ENCODE assay signal across 11 mouse cellular contexts in genomic region chr2:180099529-180099928, GRCm38 (mm10). TPM values are rescaled to one million over a fixed set of nuclear protein-coding genes. Genes with fewer than 3 reads are reported as not detected.
DNase-seq lines count a peak whose midpoint lies in the region; ATAC-seq lines count a peak whose summit lies in the region.
"Had no signal": no experiment of that assay in that cellular context is flagged by ENCODE, and none has a peak within 500 bp of the region (broad histone marks: within the 10 kb centered on the region; RNA-seq: fewer than 3 reads in every experiment).

No protein-coding gene starts in this region.

- H3K36me3 ChIP-seq in forebrain, embryonic 14.5 days (ENCODE audit: control insufficient read depth, insufficient read depth, low read length), result no peaks in the 10 kb centered on the region
- no peaks in the 10 kb centered on the region for H3K36me3 ChIP-seq in forebrain, embryonic 11.5 days (ENCODE audit: control insufficient read depth, insufficient read depth, low read length)
- H3K36me3 ChIP-seq in neural tube, embryonic 11.5 days (ENCODE audit: control insufficient read depth, insufficient read depth, low read length), result no peaks in the 10 kb centered on the region
- no peaks in the 10 kb centered on the region for H3K36me3 ChIP-seq in midbrain, embryonic 10.5 days

- H3K27me3 ChIP-seq in forebrain, embryonic 14.5 days (replicated peaks; ENCODE audit: control insufficient read depth, insufficient read depth, low read length), result peaks cover 38% of the 10 kb centered on the region
- peaks cover 40% of the 10 kb centered on the region for H3K27me3 ChIP-seq in forebrain, embryonic 11.5 days (ENCODE audit: control insufficient read depth, insufficient read depth, low read length)
- H3K27me3 ChIP-seq in neural tube, embryonic 11.5 days (ENCODE audit: control insufficient read depth, insufficient read depth, low read length), result peaks cover 49% of the 10 kb centered on the region
- peaks cover 89% of the 10 kb centered on the region for H3K27me3 ChIP-seq in midbrain, embryonic 10.5 days (ENCODE audit: low read depth, poor library complexity, severe bottlenecking)

- H3K4me2 ChIP-seq in forebrain, embryonic 14.5 days (ENCODE audit: low read length), result peak overlapping the region; percentile 20; the same call in 1 of the 2 replicates
- no peak overlapping the region for H3K4me2 ChIP-seq in forebrain, embryonic 11.5 days (ENCODE audit: low read depth, low read length, severe bottlenecking)
- H3K4me2 ChIP-seq in neural tube, embryonic 11.5 days (ENCODE audit: low read depth), result no peak overlapping the region; the same call in 1 of the 2 replicates
- H3K4me2 ChIP-seq: lung, embryonic 14.5 days had no signal

- no peak for ATAC-seq in forebrain, embryonic 14.5 days
- no peak for ATAC-seq in forebrain, embryonic 11.5 days (replicated peaks; ENCODE audit: low FRiP score)
- no peak for ATAC-seq in neural tube, embryonic 11.5 days (ENCODE audit: insufficient read depth, low FRiP score, low TSS enrichment)

- no peak for DNase-seq in forebrain, embryonic 14.5 days (ENCODE audit: low spot score)
- no peak for DNase-seq in forebrain, embryonic 11.5 days (ENCODE audit: low spot score)
- DNase-seq in neural tube, embryonic 11.5 days (ENCODE audit: low spot score), result no peak
- DNase-seq in neural tube, embryonic 10.5 days (ENCODE audit: extremely low spot score, low spot score), result no peak
- no peak for DNase-seq in midbrain, embryonic 10.5 days (ENCODE audit: low spot score)
- peak; percentile 81 to 88 for DNase-seq in thymus, postnatal 36 days
- DNase-seq in cerebellum, postnatal 4 days (ENCODE audit: low spot score in 2 of 2), result no peak
- no peak for DNase-seq in lung, postnatal 10 days
- DNase-seq: adrenal gland, postnatal 25 days; lung, embryonic 14.5 days had no signal

- H3K27ac ChIP-seq in forebrain, embryonic 14.5 days (ENCODE audit: low read depth, low read length), result no peak overlapping the region
- no peak overlapping the region for H3K27ac ChIP-seq in forebrain, embryonic 11.5 days (ENCODE audit: low read depth, low read length)
- no peak overlapping the region for H3K27ac ChIP-seq in neural tube, embryonic 11.5 days (ENCODE audit: low read depth, low read length)
- no peak overlapping the region for H3K27ac ChIP-seq in midbrain, embryonic 10.5 days (replicated peaks)

- H3K4me1 ChIP-seq in forebrain, embryonic 14.5 days (ENCODE audit: control insufficient read depth, insufficient read depth, low read length), result peaks cover 19% of the 10 kb centered on the region; the same call in 1 of the 2 replicates
- peaks cover 15% of the 10 kb centered on the region; the same call in 1 of the 2 replicates for H3K4me1 ChIP-seq in forebrain, embryonic 11.5 days (replicated peaks; ENCODE audit: control insufficient read depth, insufficient read depth, low read length)
- H3K4me1 ChIP-seq in neural tube, embryonic 11.5 days (ENCODE audit: control insufficient read depth, insufficient read depth, low read length), result peaks cover 14% of the 10 kb centered on the region; the same call in 1 of the 2 replicates
- H3K4me1 ChIP-seq in midbrain, embryonic 10.5 days, result peaks cover 54% of the 10 kb centered on the region

- peak overlapping the region; percentile 25; the same call in 1 of the 2 replicates for H3K9ac ChIP-seq in forebrain, embryonic 14.5 days (ENCODE audit: low read length)
- H3K9ac ChIP-seq in forebrain, embryonic 11.5 days (ENCODE audit: low read length), result no peak overlapping the region
- H3K9ac ChIP-seq in neural tube, embryonic 11.5 days (ENCODE audit: low read length), result peak overlapping the region; percentile 5; the same call in 1 of the 2 replicates
- H3K9ac ChIP-seq: lung, embryonic 14.5 days had no signal

- 12% methylated on average over 15 of the region's 15 CpGs for WGBS in forebrain, embryonic 14.5 days
- 19% methylated on average over 15 of the region's 15 CpGs for WGBS in forebrain, embryonic 11.5 days
- WGBS in neural tube, embryonic 11.5 days, result 10% methylated on average over 15 of the region's 15 CpGs
- WGBS in midbrain, embryonic 10.5 days, result 13% methylated on average over 15 of the region's 15 CpGs

- no peaks in the 10 kb centered on the region for H3K9me3 ChIP-seq in forebrain, embryonic 14.5 days (replicated peaks; ENCODE audit: control insufficient read depth, low read length)
- H3K9me3 ChIP-seq in forebrain, embryonic 11.5 days (ENCODE audit: control insufficient read depth, low read length), result no peaks in the 10 kb centered on the region
- no peaks in the 10 kb centered on the region for H3K9me3 ChIP-seq in neural tube, embryonic 11.5 days (ENCODE audit: control insufficient read depth, low read length)
- H3K9me3 ChIP-seq in midbrain, embryonic 10.5 days (replicated peaks), result no peaks in the 10 kb centered on the region

- H3K4me3 ChIP-seq in forebrain, embryonic 14.5 days (ENCODE audit: low read depth, low read length), result no peak overlapping the region
- H3K4me3 ChIP-seq in forebrain, embryonic 11.5 days (ENCODE audit: low read depth, low read length), result no peak overlapping the region
- H3K4me3 ChIP-seq in neural tube, embryonic 11.5 days (ENCODE audit: low read depth, low read length), result no peak overlapping the region
- H3K4me3 ChIP-seq in midbrain, embryonic 10.5 days, result peak overlapping the region; percentile 16; the same call in 1 of the 2 replicates

RNA-seq across cellular contexts. Expression of gene Hrh3, which starts 4.8 kb away (rescaled TPM):
- polyA plus RNA-seq in forebrain, embryonic 14.5 days (2014; fragmentation: Nextera tagmentation; extraction: Ambion mirVana), result 2.1 and 2.2 TPM in 2 replicates
- 0.95 and 1.1 TPM in 2 replicates for polyA plus RNA-seq in forebrain, embryonic 11.5 days (2014; fragmentation: Nextera tagmentation; extraction: Ambion mirVana)
- 1.4 and 2.0 TPM in 2 replicates for polyA plus RNA-seq in neural tube, embryonic 11.5 days (2014; fragmentation: Nextera tagmentation; extraction: Ambion mirVana)
- polyA plus RNA-seq in midbrain, embryonic 10.5 days (2016; fragmentation: Nextera tagmentation; extraction: Ambion mirVana), result 1.2 and 2.7 TPM in 2 replicates
- polyA plus RNA-seq: C2C12; lung, embryonic 14.5 days had no signal

RNA-seq across cellular contexts. Expression of gene Osbpl2, which starts 19.6 kb away (rescaled TPM):
- polyA plus RNA-seq in forebrain, embryonic 14.5 days (2014; fragmentation: Nextera tagmentation; extraction: Ambion mirVana), result 59.9 and 66.0 TPM in 2 replicates
- 40.9 and 43.8 TPM in 2 replicates for polyA plus RNA-seq in forebrain, embryonic 11.5 days (2014; fragmentation: Nextera tagmentation; extraction: Ambion mirVana)
- polyA plus RNA-seq in neural tube, embryonic 11.5 days (2014; fragmentation: Nextera tagmentation; extraction: Ambion mirVana), result 43.5 and 43.7 TPM in 2 replicates
- 30.5 and 43.3 TPM in 2 replicates for polyA plus RNA-seq in midbrain, embryonic 10.5 days (2016; fragmentation: Nextera tagmentation; extraction: Ambion mirVana)

RNA-seq across cellular contexts. Expression of gene Mtg2, which starts 29.1 kb away (rescaled TPM):
- polyA plus RNA-seq in forebrain, embryonic 14.5 days (2014; fragmentation: Nextera tagmentation; extraction: Ambion mirVana), result 32.4 and 34.3 TPM in 2 replicates
- 32.3 and 34.8 TPM in 2 replicates for polyA plus RNA-seq in forebrain, embryonic 11.5 days (2014; fragmentation: Nextera tagmentation; extraction: Ambion mirVana)
- 26.5 and 31.8 TPM in 2 replicates for polyA plus RNA-seq in neural tube, embryonic 11.5 days (2014; fragmentation: Nextera tagmentation; extraction: Ambion mirVana)
- polyA plus RNA-seq in midbrain, embryonic 10.5 days (2016; fragmentation: Nextera tagmentation; extraction: Ambion mirVana), result 33.2 and 37.9 TPM in 2 replicates

RNA-seq across cellular contexts. Expression of gene Ss18l1, which starts 57.2 kb away (rescaled TPM):
- polyA plus RNA-seq in forebrain, embryonic 14.5 days (2014; fragmentation: Nextera tagmentation; extraction: Ambion mirVana), result 33.6 and 40.3 TPM in 2 replicates
- 16.8 and 17.8 TPM in 2 replicates for polyA plus RNA-seq in forebrain, embryonic 11.5 days (2014; fragmentation: Nextera tagmentation; extraction: Ambion mirVana)
- polyA plus RNA-seq in neural tube, embryonic 11.5 days (2014; fragmentation: Nextera tagmentation; extraction: Ambion mirVana), result 19.2 and 20.9 TPM in 2 replicates
- 8.6 and 14.6 TPM in 2 replicates for polyA plus RNA-seq in midbrain, embryonic 10.5 days (2016; fragmentation: Nextera tagmentation; extraction: Ambion mirVana)

RNA-seq across cellular contexts. Expression of gene Psma7, which starts 57.3 kb away (rescaled TPM):
- 584 and 804 TPM in 2 replicates for polyA plus RNA-seq in forebrain, embryonic 14.5 days (2014; fragmentation: Nextera tagmentation; extraction: Ambion mirVana)
- 681 and 714 TPM in 2 replicates for polyA plus RNA-seq in forebrain, embryonic 11.5 days (2014; fragmentation: Nextera tagmentation; extraction: Ambion mirVana)
- 770 and 786 TPM in 2 replicates for polyA plus RNA-seq in neural tube, embryonic 11.5 days (2014; fragmentation: Nextera tagmentation; extraction: Ambion mirVana)
- 784 and 855 TPM in 2 replicates for polyA plus RNA-seq in midbrain, embryonic 10.5 days (2016; fragmentation: Nextera tagmentation; extraction: Ambion mirVana)

Comparison
In these comparisons a context has a peak if more than half of its experiments do, and no peak if none do; other contexts are left out.
1. DNase-seq: peak in thymus, postnatal 36 days (2 of 2); none in forebrain, embryonic 14.5 days (single experiment), forebrain, embryonic 11.5 days (single experiment), neural tube, embryonic 11.5 days (single experiment), neural tube, embryonic 10.5 days (single experiment), midbrain, embryonic 10.5 days (single experiment), cerebellum, postnatal 4 days (0 of 2) and lung, postnatal 10 days (single experiment).